Mouse (Mus musculus) ovary, adult 2 months (tissue): Measurements from ENCODE around the gene Mcm7. TPM values are rescaled to one million over a fixed set of nuclear protein-coding genes. Genes with fewer than 3 reads are reported as not detected.

ENCODE experiments used
- polyA plus RNA-seq: library from polyadenylated mRNA; depleted of rRNA; stranded (reverse); fragments of >200 nt; gene quantifications from 2 replicates; pipeline ENCODE4 v1.2.3, GENCODE M21; 2012; rRNA removed

Gene Mcm7
- polyA plus RNA-seq: 47.9 and 68.6 TPM in 2 replicates

DNA sequence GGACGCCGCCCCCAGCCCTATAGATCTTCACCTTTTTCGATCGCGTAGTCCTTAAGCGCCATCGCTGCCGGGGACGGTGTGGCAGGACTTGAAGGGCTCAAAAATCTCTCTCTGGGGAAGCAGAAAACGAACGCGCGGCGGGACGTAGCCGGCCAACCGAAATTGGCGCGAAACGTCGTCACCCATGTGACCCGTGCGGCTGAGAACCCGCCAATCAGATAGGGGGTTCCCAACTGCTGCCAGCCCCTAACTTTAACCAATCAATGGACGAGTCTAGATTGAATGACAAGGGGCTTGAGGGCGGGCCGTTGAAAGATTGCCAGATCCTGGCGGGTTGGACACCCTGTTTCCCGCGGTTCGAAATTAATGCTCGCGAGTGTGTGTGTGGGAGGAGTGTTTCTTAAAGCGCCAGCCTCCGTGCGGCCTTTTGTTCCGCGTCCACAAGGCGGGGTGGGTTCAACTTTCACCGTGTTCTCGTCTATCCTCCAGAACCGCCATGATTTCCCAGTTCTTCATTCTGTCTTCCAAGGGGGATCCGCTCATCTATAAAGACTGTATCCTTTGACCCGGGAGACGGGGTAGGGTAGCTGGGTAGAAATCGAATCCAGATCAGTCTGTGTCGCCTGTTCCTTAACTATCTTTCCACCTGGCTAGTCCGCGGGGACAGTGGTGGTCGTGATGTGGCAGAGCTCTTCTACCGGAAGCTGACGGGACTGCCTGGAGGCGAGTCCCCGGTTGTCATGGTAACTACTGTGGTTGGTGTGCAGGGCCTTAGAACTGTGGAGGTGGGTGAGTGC is at the start of gene Mcm7, which contains the start of gene Ap4m1:
Mcm7 (minus strand) TSS at position 728 of the 797 bp plus-strand sequence.
Ap4m1 (plus strand) TSS at position 308 of the 797 bp plus-strand sequence.

DNA sequence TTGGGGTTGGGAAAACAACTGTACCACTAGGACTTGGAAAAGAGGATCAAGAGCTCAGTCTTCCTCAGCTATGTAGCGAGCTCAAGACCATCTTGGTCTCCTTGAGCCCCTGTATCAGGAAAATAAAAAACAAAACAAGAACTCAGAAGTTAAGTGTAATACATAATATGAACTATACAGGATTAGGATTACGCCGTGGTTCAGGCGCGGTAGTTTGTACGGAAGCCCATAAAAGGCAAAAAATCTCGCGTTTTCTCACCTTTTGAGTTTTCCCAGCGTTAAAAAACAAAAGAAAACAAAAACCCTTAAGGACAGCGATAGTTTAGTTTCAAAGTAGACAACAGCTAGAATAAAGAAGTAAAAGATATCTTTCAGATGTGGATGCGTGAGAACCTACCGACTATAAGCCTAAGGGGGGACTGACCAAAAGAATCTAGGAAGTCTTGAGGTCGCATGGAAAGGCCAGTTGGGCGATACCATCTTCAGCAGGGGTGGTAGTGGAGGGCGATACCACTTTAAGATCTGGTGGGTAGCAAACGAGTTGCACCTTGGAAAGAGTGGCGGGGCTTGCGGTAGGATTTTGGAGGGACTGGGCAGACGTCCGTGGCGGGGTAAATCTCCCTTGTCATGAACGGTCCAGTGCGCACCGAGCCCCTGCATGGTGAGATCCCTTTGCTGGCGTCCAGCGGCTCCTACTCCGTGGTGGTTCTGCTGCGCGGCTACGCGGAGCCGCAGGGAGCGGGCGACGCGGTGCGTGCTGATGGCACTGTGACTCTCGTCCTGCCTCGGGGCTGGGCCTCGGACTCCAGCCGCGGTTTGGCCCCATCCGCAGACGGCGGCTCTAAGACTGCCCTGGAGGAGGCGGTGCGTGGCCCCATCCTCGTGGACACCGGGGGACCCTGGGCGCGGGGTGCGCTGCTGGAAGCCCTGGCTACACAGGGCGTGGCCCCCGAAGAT is 21.8 kb upstream of the Mcm7 start, which contains the start of gene Mblac1:
Mblac1 (plus strand) TSS at position 544 of the 957 bp plus-strand sequence.

GRCm38 (mm10) chr5:138186950-138187638 is 14.9 kb upstream of the Mcm7 start, which contains the start of the genes Taf6 and Cnpy4:
TSS of gene Taf6 (minus strand) at chr5:138187451.
TSS of gene Cnpy4 (plus strand) at chr5:138187485.

GRCm38 (mm10) chr5:138160842-138161665 is 11.2 kb downstream of the Mcm7 start, which contains the start of gene Cops6:
TSS of gene Cops6 (plus strand) at chr5:138161071.

DNA sequence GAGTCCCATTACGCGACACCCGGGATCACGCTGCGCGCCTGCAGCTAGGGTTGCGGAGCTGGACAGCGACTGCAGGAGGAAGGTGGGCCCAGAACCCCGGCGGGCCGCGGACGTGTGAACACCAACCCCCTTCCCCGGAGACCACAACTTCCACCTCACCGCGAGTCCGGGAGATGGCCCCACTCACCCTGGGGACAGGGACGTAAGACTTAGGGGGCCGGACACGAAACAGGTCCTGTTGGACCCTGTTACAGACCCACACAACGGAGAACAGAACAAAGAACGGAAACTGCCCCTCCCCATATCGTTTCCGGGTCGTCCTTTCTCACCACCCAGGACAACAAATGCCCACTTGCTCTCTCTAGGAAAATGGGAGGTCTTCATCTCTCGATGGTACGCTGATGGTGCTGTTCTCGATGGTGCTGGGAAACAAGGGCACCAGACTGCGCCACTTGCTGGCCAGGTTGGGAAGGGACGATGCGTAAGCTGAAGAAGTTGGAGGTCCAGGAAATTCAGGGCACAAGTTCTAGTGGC is 16.7 kb downstream of the Mcm7 start, which contains the start of gene Zfp113:
Zfp113 (minus strand) TSS at position 302 of the 534 bp plus-strand sequence.

GRCm38 (mm10) chr5:138116255-138117198 is 55.7 kb downstream of the Mcm7 start, which contains the start of gene Zscan21:
TSS of gene Zscan21 (plus strand) at chr5:138116903.

Other genes with a start within 250 kb of the Mcm7 start
- gene Gjc3, start 209.3 kb downstream of the Mcm7 start, polyA plus RNA-seq: 0.33 and 0.73 TPM in 2 replicates
- gene Azgp1, start 190.9 kb downstream of the Mcm7 start, polyA plus RNA-seq: 0.31 and 0.41 TPM in 2 replicates
- not detected in 2 replicates for gene Smok3a, start 151.2 kb downstream of the Mcm7 start, polyA plus RNA-seq
- gene Smok3b, start 151.0 kb downstream of the Mcm7 start, polyA plus RNA-seq: not detected in 2 replicates
- gene Smok3c, start 119.2 kb downstream of the Mcm7 start, polyA plus RNA-seq: not detected in 2 replicates
- gene Zkscan1, start 87.3 kb downstream of the Mcm7 start, polyA plus RNA-seq: 3.8 and 6.3 TPM in 2 replicates
- 11.9 and 13.3 TPM in 2 replicates for gene Zscan21, start 55.5 kb downstream of the Mcm7 start, polyA plus RNA-seq
- 2.9 and 3.4 TPM in 2 replicates for gene Zfp113, start 16.7 kb downstream of the Mcm7 start, polyA plus RNA-seq
- gene Cops6, start 11.4 kb downstream of the Mcm7 start, polyA plus RNA-seq: 71.0 and 103 TPM in 2 replicates
- gene Ap4m1, start 420 bp downstream of the Mcm7 start, polyA plus RNA-seq: 43.5 and 46.7 TPM in 2 replicates
- 74.1 and 120 TPM in 2 replicates for gene Taf6, start 15.0 kb upstream of the Mcm7 start, polyA plus RNA-seq
- 3.6 and 5.5 TPM in 2 replicates for gene Cnpy4, start 15.1 kb upstream of the Mcm7 start, polyA plus RNA-seq
- 13.3 and 13.7 TPM in 2 replicates for gene Mblac1, start 21.9 kb upstream of the Mcm7 start, polyA plus RNA-seq
- 1.2 and 1.5 TPM in 2 replicates for gene Nxpe5, start 53.5 kb upstream of the Mcm7 start, polyA plus RNA-seq
- gene Lamtor4, start 83.1 kb upstream of the Mcm7 start, polyA plus RNA-seq: 194 and 210 TPM in 2 replicates
- 74.3 and 81.7 TPM in 2 replicates for gene BC037034, start 91.6 kb upstream of the Mcm7 start, polyA plus RNA-seq
- 1.1 and 1.8 TPM in 2 replicates for gene Gal3st4, start 100.4 kb upstream of the Mcm7 start, polyA plus RNA-seq
- not detected in 2 replicates for gene Gm43720, start 107.5 kb upstream of the Mcm7 start, polyA plus RNA-seq
- 14.6 and 20.1 TPM in 2 replicates for gene Gpc2, start 107.6 kb upstream of the Mcm7 start, polyA plus RNA-seq
- gene Stag3, start 107.8 kb upstream of the Mcm7 start, polyA plus RNA-seq: 1.4 and 2.9 TPM in 2 replicates
- gene Pvrig, start 169.5 kb upstream of the Mcm7 start, polyA plus RNA-seq: 0.19 and 0.22 TPM in 2 replicates